Mouse (Mus musculus) layer of hippocampus, adult 18-20 months (tissue): ENCODE results near the gene Prpf38a. TPM values are rescaled to one million over a fixed set of nuclear protein-coding genes. Genes with fewer than 3 reads are reported as not detected.

Experiments used
- total RNA-seq, 2 experiments: library from RNA; stranded (reverse); gene quantifications; 2 replicates each; pipeline ENCODE4 v1.2.3; 2021

Gene Prpf38a
- total RNA-seq, 2 experiments from 2014 or later: 25.7 to 27.7 TPM

Other genes with a start within 250 kb of the Prpf38a start
- not detected for gene Shisal2a, start 196.0 kb downstream of the Prpf38a start, total RNA-seq
- gene Gpx7, start 172.4 kb downstream of the Prpf38a start, total RNA-seq: 1 to 10 TPM; 3.1 to 4.7 TPM
- 10 to 100 TPM; 28.1 to 30.3 TPM for gene Tut4, start 119.9 kb downstream of the Prpf38a start, total RNA-seq
- gene Orc1, start 87 bp upstream of the Prpf38a start, total RNA-seq: under 1 TPM in 1 of 2 experiments, not detected in 1; 0.13 TPM
- 10 to 100 TPM; 26.5 to 26.9 TPM for gene Cc2d1b, start 40.6 kb upstream of the Prpf38a start, total RNA-seq
- gene 3110021N24Rik, start 140.3 kb upstream of the Prpf38a start, total RNA-seq: 1 to 10 TPM; 1.2 TPM
- 10 to 100 TPM; 55.2 to 55.3 TPM for gene Zfyve9, start 201.5 kb upstream of the Prpf38a start, total RNA-seq